20 mouse cellular contexts compared by ENCODE assay signal in genomic region chr10:7816476-7816875, GRCm38 (mm10). TPM values are rescaled to one million over a fixed set of nuclear protein-coding genes. Genes with fewer than 3 reads are reported as not detected.
DNase-seq lines count a peak whose midpoint lies in the region; ATAC-seq lines count a peak whose summit lies in the region.
"Had no signal": no experiment of that assay in that cellular context is flagged by ENCODE, and none has a peak within 500 bp of the region (broad histone marks: within the 10 kb centered on the region; RNA-seq: fewer than 3 reads in every experiment).

No protein-coding gene starts in this region.

- H3K4me3 ChIP-seq in midbrain, embryonic 11.5 days (ENCODE audit: low read depth, low read length), result no peak overlapping the region
- no peak overlapping the region for H3K4me3 ChIP-seq in midbrain, embryonic 15.5 days
- H3K4me3 ChIP-seq in forebrain, embryonic 13.5 days, result no peak overlapping the region
- H3K4me3 ChIP-seq: embryonic facial prominence, embryonic 10.5 days; heart, adult 2 months; hindbrain, embryonic 10.5 days had no signal

- no peaks in the 10 kb centered on the region for H3K27me3 ChIP-seq in midbrain, embryonic 11.5 days (ENCODE audit: control insufficient read depth, insufficient read depth, low read length)
- no peaks in the 10 kb centered on the region for H3K27me3 ChIP-seq in midbrain, embryonic 15.5 days (replicated peaks)
- H3K27me3 ChIP-seq in forebrain, embryonic 13.5 days, result no peaks in the 10 kb centered on the region

- peaks cover 3% of the 10 kb centered on the region; the same call in 1 of the 2 replicates for H3K36me3 ChIP-seq in midbrain, embryonic 11.5 days (ENCODE audit: control insufficient read depth, insufficient read depth, low read length)
- peaks cover 23% of the 10 kb centered on the region for H3K36me3 ChIP-seq in midbrain, embryonic 15.5 days (replicated peaks)
- peaks cover 73% of the 10 kb centered on the region for H3K36me3 ChIP-seq in forebrain, embryonic 13.5 days (ENCODE audit: poor library complexity, severe bottlenecking)

- WGBS in midbrain, embryonic 11.5 days, result 90% methylated on average over 2 of the region's 2 CpGs
- 89% methylated on average over 2 of the region's 2 CpGs for WGBS in midbrain, embryonic 15.5 days
- 91% methylated on average over 2 of the region's 2 CpGs for WGBS in forebrain, embryonic 13.5 days

- no peaks in the 10 kb centered on the region for H3K9me3 ChIP-seq in midbrain, embryonic 11.5 days (ENCODE audit: control insufficient read depth, low read length)
- H3K9me3 ChIP-seq in midbrain, embryonic 15.5 days, result no peaks in the 10 kb centered on the region
- H3K9me3 ChIP-seq in forebrain, embryonic 13.5 days (replicated peaks), result no peaks in the 10 kb centered on the region
- H3K9me3 ChIP-seq: embryonic facial prominence, embryonic 10.5 days; hindbrain, embryonic 10.5 days had no signal

- peak; percentile 49 for DNase-seq in midbrain, embryonic 11.5 days (ENCODE audit: low spot score, missing footprints)
- peak; percentile 51 for DNase-seq in CD4-positive, CD25-positive, alpha-beta regulatory T cell, adult 2 months (ENCODE audit: low read depth, low spot score)
- peak; percentile 72 for DNase-seq in induced T-regulatory cell, adult 2 months (ENCODE audit: low read depth)
- no peak for DNase-seq in adrenal gland, adult 18-20 months (ENCODE audit: low spot score in 2 of 2)
- DNase-seq: adrenal gland, adult 2 months; adrenal gland, postnatal 25 days; cerebellum, adult 2 months; cerebellum, postnatal 10 days; gastrocnemius, postnatal 10 days; heart, adult 2 months; kidney, adult 18-20 months had no signal

- ATAC-seq in midbrain, embryonic 11.5 days (ENCODE audit: low FRiP score), result no peak
- ATAC-seq in midbrain, embryonic 15.5 days (replicated peaks), result no peak
- no peak for ATAC-seq in forebrain, embryonic 13.5 days
- ATAC-seq: forebrain, embryonic 14.5 days had no signal

- H3K27ac ChIP-seq in midbrain, embryonic 11.5 days (ENCODE audit: low read depth, low read length), result no peak overlapping the region
- H3K27ac ChIP-seq in midbrain, embryonic 15.5 days, result no peak overlapping the region
- no peak overlapping the region for H3K27ac ChIP-seq in forebrain, embryonic 13.5 days
- H3K27ac ChIP-seq: embryonic facial prominence, embryonic 10.5 days; heart, adult 2 months; hindbrain, embryonic 10.5 days; hindbrain, embryonic 14.5 days had no signal

- H3K4me2 ChIP-seq in midbrain, embryonic 11.5 days, result no peak overlapping the region
- H3K4me2 ChIP-seq in midbrain, embryonic 15.5 days, result no peak overlapping the region
- H3K4me2 ChIP-seq in forebrain, embryonic 13.5 days, result no peak overlapping the region
- H3K4me2 ChIP-seq: heart, embryonic 11.5 days; hindbrain, embryonic 14.5 days had no signal

- no peaks in the 10 kb centered on the region for H3K4me1 ChIP-seq in midbrain, embryonic 11.5 days (ENCODE audit: control insufficient read depth, insufficient read depth, low read length)
- no peaks in the 10 kb centered on the region for H3K4me1 ChIP-seq in midbrain, embryonic 15.5 days
- H3K4me1 ChIP-seq in forebrain, embryonic 13.5 days, result no peaks in the 10 kb centered on the region
- H3K4me1 ChIP-seq: embryonic facial prominence, embryonic 10.5 days; hindbrain, embryonic 10.5 days had no signal

- H3K9ac ChIP-seq in midbrain, embryonic 11.5 days (ENCODE audit: low read length), result no peak overlapping the region
- H3K9ac ChIP-seq in midbrain, embryonic 15.5 days, result no peak overlapping the region
- H3K9ac ChIP-seq in forebrain, embryonic 13.5 days, result no peak overlapping the region
- H3K9ac ChIP-seq: hindbrain, embryonic 14.5 days had no signal

RNA-seq across cellular contexts. Expression of gene Zc3h12d, which starts 15.8 kb away (rescaled TPM):
- not detected in 2 replicates for polyA plus RNA-seq in midbrain, embryonic 11.5 days (2014; fragmentation: Nextera tagmentation; extraction: Ambion mirVana)
- polyA plus RNA-seq in midbrain, embryonic 15.5 days (2015; fragmentation: Nextera tagmentation; extraction: Ambion mirVana), result 0.11 and 0.31 TPM in 2 replicates
- 0.06 TPM in 1 of 2 replicates, not detected in the other for polyA plus RNA-seq in forebrain, embryonic 13.5 days (2015; fragmentation: Nextera tagmentation; extraction: Ambion mirVana)
- total RNA-seq in adrenal gland, adult 18-20 months (2021), result under 1 TPM; 0.13 to 0.38 TPM
- total RNA-seq: MEL had no signal
- polyA plus RNA-seq: C2C12; forebrain, embryonic 14.5 days had no signal

RNA-seq across cellular contexts. Expression of gene Ppil4, which starts 23.8 kb away (rescaled TPM):
- polyA plus RNA-seq in midbrain, embryonic 11.5 days (2014; fragmentation: Nextera tagmentation; extraction: Ambion mirVana), result 49.5 and 53.6 TPM in 2 replicates
- polyA plus RNA-seq in midbrain, embryonic 15.5 days (2015; fragmentation: Nextera tagmentation; extraction: Ambion mirVana), result 50.6 and 53.3 TPM in 2 replicates
- 51.1 and 57.7 TPM in 2 replicates for polyA plus RNA-seq in forebrain, embryonic 13.5 days (2015; fragmentation: Nextera tagmentation; extraction: Ambion mirVana)
- total RNA-seq in adrenal gland, adult 18-20 months (2021), result 10 to 100 TPM; 25.5 to 30.8 TPM

RNA-seq across cellular contexts. Expression of gene Ginm1, which starts 23.9 kb away (rescaled TPM):
- polyA plus RNA-seq in midbrain, embryonic 11.5 days (2014; fragmentation: Nextera tagmentation; extraction: Ambion mirVana), result 51.7 and 53.7 TPM in 2 replicates
- polyA plus RNA-seq in midbrain, embryonic 15.5 days (2015; fragmentation: Nextera tagmentation; extraction: Ambion mirVana), result 44.4 and 48.4 TPM in 2 replicates
- 49.3 and 55.3 TPM in 2 replicates for polyA plus RNA-seq in forebrain, embryonic 13.5 days (2015; fragmentation: Nextera tagmentation; extraction: Ambion mirVana)
- total RNA-seq in adrenal gland, adult 18-20 months (2021), result 100 to 1,000 TPM; 173 to 253 TPM

Comparison
In these comparisons a context has a peak if more than half of its experiments do, and no peak if none do; other contexts are left out.
1. DNase-seq: peak in midbrain, embryonic 11.5 days (single experiment), CD4-positive, CD25-positive, alpha-beta regulatory T cell, adult 2 months (single experiment) and induced T-regulatory cell, adult 2 months (single experiment); none in adrenal gland, adult 18-20 months (0 of 2).